Mouse (Mus musculus): ENCODE results near the gene Sertad2. TPM values are rescaled to one million over a fixed set of nuclear protein-coding genes. Genes with fewer than 3 reads are reported as not detected.
A peak's percentile ranks its signal among the peaks of the same experiment; 100 is the strongest.

Sertad2 gene
- polyA plus RNA-seq (2014; fragmentation: Nextera tagmentation; extraction: Ambion mirVana), result 22.3 and 25.7 TPM in 2 replicates

GRCm38 (mm10) chr11:20542739-20543452 lies at the start of gene Sertad2:
TSS of gene Sertad2 (plus strand) at chr11:20543253.
- DNase-seq (ENCODE audit: low spot score), result peak; percentile 99
- no peaks in the 10 kb centered on the region for H3K27me3 ChIP-seq (ENCODE audit: control insufficient read depth, insufficient read depth, low read length)
- no peaks in the 10 kb centered on the region for H3K36me3 ChIP-seq (ENCODE audit: control insufficient read depth, insufficient read depth, low read length)
- H3K27ac ChIP-seq (ENCODE audit: low read depth, low read length), result peak within 1 kb of the TSS; percentile 93
- ATAC-seq (ENCODE audit: insufficient read depth, low FRiP score, low TSS enrichment), result peak; percentile 100
- no peaks in the 10 kb centered on the region for H3K9me3 ChIP-seq (ENCODE audit: control insufficient read depth, low read length)
- peaks cover 3% of the 10 kb centered on the region; the same call in 1 of the 2 replicates for H3K4me1 ChIP-seq (ENCODE audit: control insufficient read depth, insufficient read depth, low read length)
- H3K9ac ChIP-seq (ENCODE audit: low read length), result peak within 1 kb of the TSS; percentile 62
- peak within 1 kb of the TSS; percentile 83 for H3K4me2 ChIP-seq (ENCODE audit: low read depth)
- WGBS, result under 1% methylated on average over 47 of the region's 62 CpGs
- H3K4me3 ChIP-seq (ENCODE audit: low read depth, low read length), result peak within 1 kb of the TSS; percentile 63

- WGBS, result 82% methylated on average over 6 of the region's 6 CpGs
- H3K36me3 ChIP-seq (ENCODE audit: control insufficient read depth, insufficient read depth, low read length), result no peaks in the 10 kb centered on the region
- no peaks in the 10 kb centered on the region for H3K27me3 ChIP-seq (ENCODE audit: control insufficient read depth, insufficient read depth, low read length)
- no peaks in the 10 kb centered on the region for H3K4me1 ChIP-seq (ENCODE audit: control insufficient read depth, insufficient read depth, low read length)
- ATAC-seq (ENCODE audit: insufficient read depth, low FRiP score, low TSS enrichment) (no peak), DNase-seq (ENCODE audit: low spot score) (no peak)
- H3K9ac ChIP-seq (ENCODE audit: low read length), result no peak overlapping the region
- H3K4me2 ChIP-seq (ENCODE audit: low read depth), result no peak overlapping the region
- no peak overlapping the region for H3K4me3 ChIP-seq (ENCODE audit: low read depth, low read length)
- H3K27ac ChIP-seq (ENCODE audit: low read depth, low read length), result no peak overlapping the region
- no peaks in the 10 kb centered on the region for H3K9me3 ChIP-seq (ENCODE audit: control insufficient read depth, low read length)
Observed at GRCm38 (mm10) chr11:20493922-20494626, 49.0 kb upstream of the Sertad2 start.

DNA sequence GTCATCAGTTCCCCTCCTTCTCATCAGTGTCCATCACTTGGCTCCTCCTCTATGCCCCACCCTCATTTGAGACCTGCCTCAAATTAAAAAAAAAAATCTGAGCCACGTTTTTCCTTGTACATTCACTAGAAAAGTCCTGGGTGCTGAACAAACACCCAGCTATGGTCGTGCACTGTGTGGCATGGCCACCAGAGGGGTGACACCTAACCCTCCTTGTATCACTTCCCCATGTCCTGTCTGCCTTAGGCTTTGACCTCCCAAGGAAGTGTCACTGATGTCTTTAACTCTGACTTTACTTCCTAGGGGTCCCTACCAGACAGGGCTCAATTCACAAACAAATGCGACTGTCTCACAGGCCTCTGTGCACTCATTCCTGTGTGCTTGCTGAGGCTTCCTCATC lies 42.5 kb upstream of the Sertad2 start:
- H3K4me3 ChIP-seq (ENCODE audit: low read depth, low read length), result no peak overlapping the region
- H3K36me3 ChIP-seq (ENCODE audit: control insufficient read depth, insufficient read depth, low read length), result no peaks in the 10 kb centered on the region
- no peaks in the 10 kb centered on the region for H3K27me3 ChIP-seq (ENCODE audit: control insufficient read depth, insufficient read depth, low read length)
- DNase-seq (ENCODE audit: low spot score) (no peak), ATAC-seq (ENCODE audit: insufficient read depth, low FRiP score, low TSS enrichment) (no peak)
- no peak overlapping the region for H3K27ac ChIP-seq (ENCODE audit: low read depth, low read length)
- no peaks in the 10 kb centered on the region for H3K4me1 ChIP-seq (ENCODE audit: control insufficient read depth, insufficient read depth, low read length)
- H3K9ac ChIP-seq (ENCODE audit: low read length), result no peak overlapping the region
- WGBS, result 47% methylated on average over 3 of the region's 3 CpGs
- H3K4me2 ChIP-seq (ENCODE audit: low read depth), result no peak overlapping the region
- no peaks in the 10 kb centered on the region for H3K9me3 ChIP-seq (ENCODE audit: control insufficient read depth, low read length)

GRCm38 (mm10) chr11:20501160-20501955 lies 41.7 kb upstream of the Sertad2 start:
- 60% methylated on average over 5 of the region's 5 CpGs for WGBS

GRCm38 (mm10) chr11:20513574-20513973 lies 29.5 kb upstream of the Sertad2 start:
- no peaks in the 10 kb centered on the region for H3K27me3 ChIP-seq (ENCODE audit: control insufficient read depth, insufficient read depth, low read length)
- no peak overlapping the region for H3K27ac ChIP-seq (ENCODE audit: low read depth, low read length)
- DNase-seq (ENCODE audit: low spot score), result no peak
- H3K4me3 ChIP-seq (ENCODE audit: low read depth, low read length), result no peak overlapping the region
- 86% methylated on average over 6 of the region's 6 CpGs for WGBS
- no peaks in the 10 kb centered on the region; the same call in 1 of the 2 replicates for H3K9me3 ChIP-seq (ENCODE audit: control insufficient read depth, low read length)
- no peaks in the 10 kb centered on the region for H3K4me1 ChIP-seq (ENCODE audit: control insufficient read depth, insufficient read depth, low read length)
- no peak for ATAC-seq (ENCODE audit: insufficient read depth, low FRiP score, low TSS enrichment)
- no peak overlapping the region for H3K4me2 ChIP-seq (ENCODE audit: low read depth)
- H3K9ac ChIP-seq (ENCODE audit: low read length), result no peak overlapping the region
- H3K36me3 ChIP-seq (ENCODE audit: control insufficient read depth, insufficient read depth, low read length), result no peaks in the 10 kb centered on the region

More at GRCm38 (mm10) chr11:20501160-20501955, 41.7 kb upstream of the Sertad2 start:
- no peaks in the 10 kb centered on the region for H3K4me1 ChIP-seq (ENCODE audit: control insufficient read depth, insufficient read depth, low read length)
- H3K9me3 ChIP-seq (ENCODE audit: control insufficient read depth, low read length), result no peaks in the 10 kb centered on the region
- H3K27ac ChIP-seq (ENCODE audit: low read depth, low read length), result no peak overlapping the region
- ATAC-seq (ENCODE audit: insufficient read depth, low FRiP score, low TSS enrichment) (no peak), DNase-seq (ENCODE audit: low spot score) (no peak)
- H3K36me3 ChIP-seq (ENCODE audit: control insufficient read depth, insufficient read depth, low read length), result no peaks in the 10 kb centered on the region
- no peak overlapping the region for H3K4me2 ChIP-seq (ENCODE audit: low read depth)
- H3K27me3 ChIP-seq (ENCODE audit: control insufficient read depth, insufficient read depth, low read length), result no peaks in the 10 kb centered on the region
- no peak overlapping the region for H3K9ac ChIP-seq (ENCODE audit: low read length)
- H3K4me3 ChIP-seq (ENCODE audit: low read depth, low read length), result no peak overlapping the region

- DNase-seq (ENCODE audit: low spot score) (no peak), ATAC-seq (ENCODE audit: insufficient read depth, low FRiP score, low TSS enrichment) (no peak)
- no peak overlapping the region for H3K9ac ChIP-seq (ENCODE audit: low read length)
- no peak overlapping the region for H3K4me2 ChIP-seq (ENCODE audit: low read depth)
- H3K4me1 ChIP-seq (ENCODE audit: control insufficient read depth, insufficient read depth, low read length), result no peaks in the 10 kb centered on the region
- no peaks in the 10 kb centered on the region for H3K36me3 ChIP-seq (ENCODE audit: control insufficient read depth, insufficient read depth, low read length)
- WGBS, result 80% methylated on average over 4 of the region's 4 CpGs
- no peaks in the 10 kb centered on the region for H3K27me3 ChIP-seq (ENCODE audit: control insufficient read depth, insufficient read depth, low read length)
- H3K4me3 ChIP-seq (ENCODE audit: low read depth, low read length), result no peak overlapping the region
- no peak overlapping the region for H3K27ac ChIP-seq (ENCODE audit: low read depth, low read length)
- no peaks in the 10 kb centered on the region; the same call in 1 of the 2 replicates for H3K9me3 ChIP-seq (ENCODE audit: control insufficient read depth, low read length)
Observed at GRCm38 (mm10) chr11:20514757-20515156, 28.3 kb upstream of the Sertad2 start.

DNA sequence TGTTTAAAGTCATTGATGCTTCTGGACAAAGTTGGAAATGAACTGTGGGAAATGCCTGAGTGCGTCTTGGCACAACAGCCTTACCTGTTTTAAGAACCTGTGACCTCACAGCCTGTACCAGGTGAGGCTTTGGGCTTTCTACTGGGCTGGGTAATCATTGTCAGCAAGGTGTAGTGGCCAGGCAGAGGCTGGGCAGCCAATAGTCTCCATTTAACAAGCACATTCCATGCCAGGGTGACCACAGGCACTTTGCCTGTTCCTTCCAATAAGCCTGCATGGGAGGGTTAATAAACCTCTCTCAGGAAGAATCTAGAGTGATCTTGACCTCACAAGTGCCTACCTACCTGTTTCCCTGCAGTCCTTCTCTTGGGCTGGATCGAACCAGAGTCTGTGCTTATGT lies 21.7 kb upstream of the Sertad2 start:
- Histone ChIP-seq H3K4me3 (ENCODE audit: low read depth, low read length) (no peak overlapping the region), H3K27ac (ENCODE audit: low read depth, low read length) (no peak overlapping the region), H3K9me3 (ENCODE audit: control insufficient read depth, low read length) (no peaks in the 10 kb centered on the region), H3K4me2 (ENCODE audit: low read depth) (no peak overlapping the region), H3K36me3 (ENCODE audit: control insufficient read depth, insufficient read depth, low read length) (no peaks in the 10 kb centered on the region), H3K9ac (ENCODE audit: low read length) (no peak overlapping the region), H3K4me1 (ENCODE audit: control insufficient read depth, insufficient read depth, low read length) (no peaks in the 10 kb centered on the region), H3K27me3 (ENCODE audit: control insufficient read depth, insufficient read depth, low read length) (no peaks in the 10 kb centered on the region)
- ATAC-seq (ENCODE audit: insufficient read depth, low FRiP score, low TSS enrichment) (no peak), DNase-seq (ENCODE audit: low spot score) (no peak)
- WGBS, result 92% methylated on average over 2 of the region's 2 CpGs

GRCm38 (mm10) chr11:20522750-20523149 lies 20.3 kb upstream of the Sertad2 start:
- ATAC-seq (ENCODE audit: insufficient read depth, low FRiP score, low TSS enrichment), result no peak
- no peaks in the 10 kb centered on the region for H3K27me3 ChIP-seq (ENCODE audit: control insufficient read depth, insufficient read depth, low read length)
- H3K9me3 ChIP-seq (ENCODE audit: control insufficient read depth, low read length), result no peaks in the 10 kb centered on the region
- no peak for DNase-seq (ENCODE audit: low spot score)
- H3K4me2 ChIP-seq (ENCODE audit: low read depth), result no peak overlapping the region
- H3K27ac ChIP-seq (ENCODE audit: low read depth, low read length), result no peak overlapping the region
- H3K9ac ChIP-seq (ENCODE audit: low read length), result no peak overlapping the region
- no peak overlapping the region for H3K4me3 ChIP-seq (ENCODE audit: low read depth, low read length)
- H3K4me1 ChIP-seq (ENCODE audit: control insufficient read depth, insufficient read depth, low read length), result no peaks in the 10 kb centered on the region
- WGBS, result 79% methylated on average over 4 of the region's 4 CpGs
- H3K36me3 ChIP-seq (ENCODE audit: control insufficient read depth, insufficient read depth, low read length), result no peaks in the 10 kb centered on the region

Data from neural tube, embryonic 11.5 days (tissue).